Mouse (Mus musculus): ENCODE results near the gene Slc18a2. TPM values are rescaled to one million over a fixed set of nuclear protein-coding genes. Genes with fewer than 3 reads are reported as not detected.

Gene Slc18a2
- polyA plus RNA-seq, 1 experiment from 2014 or later = 7.5 TPM

DNA sequence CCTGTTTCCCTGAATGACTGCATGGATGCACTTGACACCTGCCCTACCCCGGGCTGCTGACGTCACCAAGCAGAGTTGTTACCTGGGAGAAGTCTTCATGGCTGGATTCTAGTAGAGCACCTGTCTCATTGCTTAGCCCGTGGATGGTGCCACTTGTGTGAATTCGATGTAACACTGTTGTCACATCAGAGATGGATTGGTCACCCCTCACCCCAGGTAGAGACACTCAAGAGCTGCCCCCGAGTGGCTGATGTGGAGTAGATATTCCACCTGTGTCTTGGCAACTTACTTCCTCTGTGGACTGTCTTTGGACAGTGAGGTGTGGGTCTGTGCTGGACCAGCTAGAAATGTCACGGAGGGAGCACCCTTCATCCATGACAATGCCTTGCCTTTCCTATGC, 24.6 kb upstream of the Slc18a2 start:
- Histone ChIP-seq H3K36me3 (ENCODE audit: insufficient read depth) (no peaks in the 10 kb centered on the region), H3K9ac (no peak overlapping the region), H3K4me1 (ENCODE audit: insufficient read depth) (no peaks in the 10 kb centered on the region), H3K4me3 (ENCODE audit: low read depth, low read length) (no peak overlapping the region), H3K27me3 (ENCODE audit: insufficient read depth, low read length) (no peaks in the 10 kb centered on the region), H3K4me2 (no peak overlapping the region), H3K9me3 (ENCODE audit: low read depth, low read length) (no peaks in the 10 kb centered on the region), H3K27ac (ENCODE audit: low read depth) (no peak overlapping the region)
- no peak for TF ChIP-seq CTCF (IDR thresholded peaks at IDR 0.05; ENCODE audit: low read depth)
- DNase-seq (no peak), ATAC-seq (ENCODE audit: insufficient read depth) (no peak)
- WGBS = 71% methylated on average over 6 of the region's 6 CpGs

DNA sequence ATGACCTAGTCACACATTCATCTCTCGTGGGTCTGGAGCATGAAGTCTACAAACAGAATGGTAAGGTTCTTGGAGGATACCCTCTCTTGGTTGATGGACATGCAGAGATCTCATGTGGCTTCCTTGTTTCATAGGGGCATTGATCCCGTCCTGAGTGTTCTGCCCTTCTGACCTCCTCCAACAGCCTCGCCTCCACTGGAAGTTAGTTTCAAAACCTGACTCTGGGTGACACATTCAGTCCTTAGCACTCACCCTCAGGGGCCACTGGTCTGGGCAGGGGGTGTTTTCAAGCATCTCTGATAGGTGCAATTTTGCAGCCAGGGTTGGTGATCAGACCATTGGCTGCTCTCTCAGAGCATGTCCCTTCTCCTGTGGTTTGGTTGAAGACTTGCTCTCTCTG, 22.1 kb upstream of the Slc18a2 start:
- no peak overlapping the region for H3K4me3 ChIP-seq (ENCODE audit: low read depth, low read length)
- ATAC-seq (ENCODE audit: insufficient read depth) (no peak), DNase-seq (no peak)
- H3K9me3 ChIP-seq (ENCODE audit: low read depth, low read length) = no peaks in the 10 kb centered on the region
- H3K4me1 ChIP-seq (ENCODE audit: insufficient read depth) = no peaks in the 10 kb centered on the region
- no peak for TF ChIP-seq CTCF (IDR thresholded peaks at IDR 0.05; ENCODE audit: low read depth)
- no peaks in the 10 kb centered on the region for H3K36me3 ChIP-seq (ENCODE audit: insufficient read depth)
- no peaks in the 10 kb centered on the region for H3K27me3 ChIP-seq (ENCODE audit: insufficient read depth, low read length)
- H3K9ac ChIP-seq = no peak overlapping the region
- 56% methylated on average over 3 of the region's 3 CpGs for WGBS
- H3K4me2 ChIP-seq = no peak overlapping the region
- H3K27ac ChIP-seq (ENCODE audit: low read depth) = no peak overlapping the region

DNA sequence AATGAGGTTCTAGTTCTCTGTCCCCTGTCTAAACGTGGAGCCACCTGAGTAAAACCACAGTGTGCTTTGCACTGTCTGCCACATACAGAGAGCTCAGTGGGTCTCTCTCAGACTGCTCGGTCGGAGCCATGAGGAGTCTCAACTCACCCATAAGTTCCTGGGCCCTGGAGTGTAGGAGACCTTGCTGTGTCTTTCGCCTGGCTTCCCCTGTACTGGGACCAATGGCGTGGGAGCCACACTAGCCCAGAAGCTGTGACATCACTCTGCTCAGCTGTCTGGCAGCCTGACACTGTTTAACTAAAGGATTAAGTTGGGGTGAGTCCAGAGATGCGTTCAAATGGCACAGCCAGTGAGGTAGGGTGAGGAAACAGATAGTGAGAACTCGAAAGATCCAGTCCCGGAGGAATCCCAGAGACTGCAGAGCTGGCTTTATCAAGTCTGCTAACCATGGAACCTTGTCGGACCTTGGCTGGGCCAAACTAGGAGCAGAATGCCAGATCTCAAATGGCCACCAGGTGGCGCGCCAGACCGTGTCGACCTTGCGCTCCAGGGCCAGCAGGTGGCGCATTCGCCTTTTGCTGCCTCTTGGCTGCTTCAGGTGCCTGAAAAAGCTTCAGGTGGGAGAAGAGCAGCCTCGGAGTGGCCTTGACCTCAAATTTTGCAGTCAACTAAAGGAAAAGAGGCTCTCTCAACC, 21.4 kb upstream of the Slc18a2 start:
- TF ChIP-seq CTCF (IDR thresholded peaks at IDR 0.05; ENCODE audit: low read depth) = peak; percentile 100
- no peak overlapping the region for H3K4me2 ChIP-seq
- no peaks in the 10 kb centered on the region for H3K36me3 ChIP-seq (ENCODE audit: insufficient read depth)

DNA sequence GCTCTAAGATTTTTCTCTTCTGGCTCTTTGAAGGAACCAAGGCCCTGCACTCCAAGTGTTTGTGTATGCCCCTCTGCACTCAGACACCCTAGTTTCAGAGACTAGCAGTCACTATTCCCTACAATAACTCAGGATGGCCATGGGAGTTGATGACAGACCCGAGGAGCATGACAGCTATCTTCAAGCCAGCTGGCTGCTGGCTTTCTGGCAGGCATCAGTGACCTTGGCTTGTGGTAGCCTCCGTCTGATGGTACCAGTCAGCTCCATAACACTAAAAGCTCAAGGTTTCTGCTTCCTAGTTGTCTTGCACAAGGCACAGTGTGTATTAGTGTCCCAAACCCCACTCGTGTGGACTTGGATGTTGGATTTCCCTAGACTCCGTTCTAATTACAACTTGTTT, 18.7 kb upstream of the Slc18a2 start:
- no peak overlapping the region for H3K4me3 ChIP-seq (ENCODE audit: low read depth, low read length)
- no peaks in the 10 kb centered on the region for H3K27me3 ChIP-seq (ENCODE audit: insufficient read depth, low read length)
- no peak for ATAC-seq (ENCODE audit: insufficient read depth)
- H3K9ac ChIP-seq = no peak overlapping the region
- 79% methylated on average over 4 of the region's 4 CpGs for WGBS
- H3K27ac ChIP-seq (ENCODE audit: low read depth) = no peak overlapping the region
- no peak for TF ChIP-seq CTCF (IDR thresholded peaks at IDR 0.05; ENCODE audit: low read depth)
- H3K4me1 ChIP-seq (ENCODE audit: insufficient read depth) = no peaks in the 10 kb centered on the region
- H3K36me3 ChIP-seq (ENCODE audit: insufficient read depth) = no peaks in the 10 kb centered on the region
- no peak overlapping the region for H3K4me2 ChIP-seq
- no peaks in the 10 kb centered on the region for H3K9me3 ChIP-seq (ENCODE audit: low read depth, low read length)
- no peak for DNase-seq

More for the DNA sequence above, 21.4 kb upstream of the Slc18a2 start:
- no peak overlapping the region for H3K9ac ChIP-seq
- ATAC-seq (ENCODE audit: insufficient read depth) (peak; percentile 69), DNase-seq (peak; percentile 90)
- no peak overlapping the region for H3K4me3 ChIP-seq (ENCODE audit: low read depth, low read length)
- H3K9me3 ChIP-seq (ENCODE audit: low read depth, low read length) = no peaks in the 10 kb centered on the region
- no peaks in the 10 kb centered on the region for H3K4me1 ChIP-seq (ENCODE audit: insufficient read depth)
- H3K27me3 ChIP-seq (ENCODE audit: insufficient read depth, low read length) = no peaks in the 10 kb centered on the region
- 17% methylated on average over 17 of the region's 17 CpGs for WGBS
- H3K27ac ChIP-seq (ENCODE audit: low read depth) = no peak overlapping the region

GRCm38 (mm10) chr19:59243057-59243456, 17.6 kb upstream of the Slc18a2 start:
- DNase-seq (no peak), ATAC-seq (ENCODE audit: insufficient read depth) (no peak)
- Histone ChIP-seq H3K9me3 (ENCODE audit: low read depth, low read length) (no peaks in the 10 kb centered on the region), H3K27ac (ENCODE audit: low read depth) (no peak overlapping the region), H3K4me2 (no peak overlapping the region), H3K27me3 (ENCODE audit: insufficient read depth, low read length) (no peaks in the 10 kb centered on the region), H3K36me3 (ENCODE audit: insufficient read depth) (no peaks in the 10 kb centered on the region), H3K9ac (no peak overlapping the region), H3K4me3 (ENCODE audit: low read depth, low read length) (no peak overlapping the region), H3K4me1 (ENCODE audit: insufficient read depth) (no peaks in the 10 kb centered on the region)
- 44% methylated on average over 2 of the region's 2 CpGs for WGBS
- TF ChIP-seq CTCF (IDR thresholded peaks at IDR 0.05; ENCODE audit: low read depth) = no peak

- ATAC-seq (ENCODE audit: insufficient read depth) (no peak), DNase-seq (no peak)
- Histone ChIP-seq H3K9ac (no peak overlapping the region), H3K4me2 (no peak overlapping the region), H3K9me3 (ENCODE audit: low read depth, low read length) (no peaks in the 10 kb centered on the region), H3K4me1 (ENCODE audit: insufficient read depth) (no peaks in the 10 kb centered on the region), H3K27ac (ENCODE audit: low read depth) (no peak overlapping the region), H3K36me3 (ENCODE audit: insufficient read depth) (no peaks in the 10 kb centered on the region), H3K27me3 (ENCODE audit: insufficient read depth, low read length) (no peaks in the 10 kb centered on the region), H3K4me3 (ENCODE audit: low read depth, low read length) (no peak overlapping the region)
- WGBS = 76% methylated on average over 4 of the region's 4 CpGs
- no peak for TF ChIP-seq CTCF (IDR thresholded peaks at IDR 0.05; ENCODE audit: low read depth)
These were observed 12.6 kb upstream of the Slc18a2 start for GRCm38 (mm10) chr19:59248144-59248543.

- no peaks in the 10 kb centered on the region for H3K4me1 ChIP-seq (ENCODE audit: insufficient read depth)
- peak; percentile 14 for DNase-seq
- H3K27me3 ChIP-seq (ENCODE audit: insufficient read depth, low read length) = no peaks in the 10 kb centered on the region
- ATAC-seq (ENCODE audit: insufficient read depth) = no peak
- TF ChIP-seq CTCF (IDR thresholded peaks at IDR 0.05; ENCODE audit: low read depth) = peak; percentile 19; the same call in 1 of the 2 replicates
- no peak overlapping the region for H3K9ac ChIP-seq
- WGBS = 68% methylated on average over 11 of the region's 11 CpGs
- H3K4me3 ChIP-seq (ENCODE audit: low read depth, low read length) = no peak overlapping the region
- no peak overlapping the region for H3K4me2 ChIP-seq
- no peak overlapping the region for H3K27ac ChIP-seq (ENCODE audit: low read depth)
- no peaks in the 10 kb centered on the region for H3K36me3 ChIP-seq (ENCODE audit: insufficient read depth)
- H3K9me3 ChIP-seq (ENCODE audit: low read depth, low read length) = no peaks in the 10 kb centered on the region
These were observed 12.0 kb upstream of the Slc18a2 start for GRCm38 (mm10) chr19:59248553-59249286.
